Mouse (Mus musculus): ENCODE results near the gene Hamp.

DNA sequence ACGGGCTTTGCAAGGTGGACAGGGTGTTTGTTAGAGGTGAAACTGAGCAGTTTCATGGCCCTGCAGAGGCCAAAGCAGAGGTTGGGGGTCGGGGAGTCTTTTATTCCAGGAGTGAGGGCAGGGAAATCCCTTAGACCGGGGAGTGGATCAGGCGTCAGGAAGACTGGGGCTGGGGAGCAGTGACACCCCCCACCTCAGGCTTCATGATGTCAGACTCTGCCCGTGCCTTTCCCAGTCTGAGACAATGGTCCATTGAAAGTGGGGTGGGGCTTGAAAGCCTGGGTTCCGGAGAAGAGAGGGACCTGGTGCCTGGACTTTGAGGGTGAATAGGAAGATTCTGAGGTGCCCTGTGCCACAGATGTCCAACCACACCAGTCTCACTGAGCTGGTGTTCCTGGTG, 27.1 kb downstream of the Hamp start:
- TF ChIP-seq CTCF (IDR thresholded peaks at IDR 0.05; ENCODE audit: extremely low read depth, insufficient read length, insufficient replicate concordance, low read depth, low read length): no peak
- TF ChIP-seq POLR2A (IDR thresholded peaks at IDR 0.05; ENCODE audit: low read depth, low read length): no peak

Measured in small intestine, adult 2 months (tissue).